Mouse (Mus musculus) intestine, embryonic 16.5 days (tissue): ENCODE data around the gene Gabrb1. TPM values are rescaled to one million over a fixed set of nuclear protein-coding genes. Genes with fewer than 3 reads are reported as not detected.

Experiments used
- ATAC-seq: fragments of 200-750 bp; cut with Nextera tagmentation; 2 replicates; pipeline ENCODE4 v1.8.0; 2017; ENCODE audit warnings: moderate TSS enrichment, moderate library complexity
- H3K27ac ChIP-seq: fragments of 300-500 bp; sonication (generic); 2 replicates; pipeline ENCODE4 v1.5.1; 2014; ENCODE audit warnings: mild to moderate bottlenecking, low read length
- H3K27me3 ChIP-seq: fragments of 300-500 bp; sonication (generic); replicated peaks from 2 replicates; pipeline ENCODE4 v1.6.1; 2014; ENCODE audit warnings: low read length, control low read depth, mixed read lengths; ENCODE audit not compliant: control insufficient read depth, insufficient read depth
- H3K36me3 ChIP-seq: fragments of 300-500 bp; sonication (generic); 2 replicates; pipeline ENCODE4 v1.6.1; 2014; ENCODE audit warnings: low read length, control low read depth; ENCODE audit not compliant: control insufficient read depth, insufficient read depth
- H3K4me1 ChIP-seq: fragments of 300-500 bp; sonication (generic); 2 replicates; pipeline ENCODE4 v1.6.1; 2014; ENCODE audit warnings: low read length, control low read depth, mixed read lengths; ENCODE audit not compliant: control insufficient read depth, insufficient read depth
- H3K4me2 ChIP-seq: fragments of 300-500 bp; sonication (generic); 2 replicates; pipeline ENCODE4 v1.6.1; 2014; ENCODE audit warnings: low read depth, low read length, control low read depth
- H3K4me3 ChIP-seq: fragments of 300-500 bp; sonication (generic); 2 replicates; pipeline ENCODE4 v1.5.1; 2014; ENCODE audit warnings: mild to moderate bottlenecking, low read length
- H3K9ac ChIP-seq: fragments of 300-500 bp; sonication (generic); 2 replicates; pipeline ENCODE4 v1.6.1; 2014; ENCODE audit warnings: low read depth, low read length
- H3K9me3 ChIP-seq: fragments of 300-500 bp; sonication (generic); 2 replicates; pipeline ENCODE4 v1.6.1; 2016; ENCODE audit warnings: low read length, control low read depth; ENCODE audit not compliant: control insufficient read depth
- WGBS: fragments of 180-500 bp; shearing (Covaris S2); extraction: QIAGEN DNeasy Blood & Tissue Kit; methylation state at CpG from one replicate; pipeline ENCODE4 v1.1.7; 2014; 5-methylcytosine and 5-hydroxymethylcytosine counted together
- polyA plus RNA-seq: library from polyadenylated mRNA; unstranded; fragments of >200 nt; fragmentation: Nextera tagmentation; extraction: Ambion mirVana; gene quantifications from 2 replicates; pipeline ENCODE4 v1.2.1, GENCODE M21; 2015

Gabrb1 gene
- polyA plus RNA-seq, 1 experiment from 2014 or later: 0.35 TPM

GRCm38 (mm10) chr5:71972831-71973230, 314.9 kb downstream of the Gabrb1 start:
- no peaks in the 10 kb centered on the region for H3K36me3 ChIP-seq
- no peak overlapping the region for H3K4me3 ChIP-seq
- H3K27me3 ChIP-seq: no peaks in the 10 kb centered on the region
- H3K9ac ChIP-seq: no peak overlapping the region
- H3K9me3 ChIP-seq: no peaks in the 10 kb centered on the region
- no peak overlapping the region for H3K4me2 ChIP-seq
- 65% methylated on average over 5 of the region's 5 CpGs for WGBS
- ATAC-seq: no peak
- no peak overlapping the region for H3K27ac ChIP-seq
- no peaks in the 10 kb centered on the region for H3K4me1 ChIP-seq

- Histone ChIP-seq H3K4me3 (no peak overlapping the region), H3K27ac (no peak overlapping the region), H3K27me3 (no peaks in the 10 kb centered on the region), H3K9me3 (no peaks in the 10 kb centered on the region), H3K36me3 (no peaks in the 10 kb centered on the region), H3K4me2 (no peak overlapping the region), H3K9ac (no peak overlapping the region), H3K4me1 (no peaks in the 10 kb centered on the region)
- 78% methylated on average over 4 of the region's 4 CpGs for WGBS
- ATAC-seq: no peak
Measured at GRCm38 (mm10) chr5:71976133-71976532, 318.2 kb downstream of the Gabrb1 start.

GRCm38 (mm10) chr5:71976571-71977061, 318.7 kb downstream of the Gabrb1 start:
- Histone ChIP-seq H3K27me3 (no peaks in the 10 kb centered on the region), H3K4me3 (no peak overlapping the region), H3K36me3 (no peaks in the 10 kb centered on the region), H3K4me1 (no peaks in the 10 kb centered on the region), H3K27ac (no peak overlapping the region), H3K9me3 (no peaks in the 10 kb centered on the region), H3K4me2 (no peak overlapping the region), H3K9ac (no peak overlapping the region)
- no peak for ATAC-seq
- 52% methylated on average over 5 of the region's 5 CpGs for WGBS

GRCm38 (mm10) chr5:71986561-71986960, 328.6 kb downstream of the Gabrb1 start:
- 53% methylated on average over 1 of the region's 1 CpGs for WGBS
- Histone ChIP-seq H3K4me2 (no peak overlapping the region), H3K9me3 (no peaks in the 10 kb centered on the region), H3K4me1 (no peaks in the 10 kb centered on the region), H3K4me3 (no peak overlapping the region), H3K9ac (no peak overlapping the region), H3K27me3 (no peaks in the 10 kb centered on the region), H3K27ac (no peak overlapping the region), H3K36me3 (no peaks in the 10 kb centered on the region)
- no peak for ATAC-seq

GRCm38 (mm10) chr5:71986983-71987398, 329.1 kb downstream of the Gabrb1 start:
- Histone ChIP-seq H3K27me3 (no peaks in the 10 kb centered on the region), H3K4me1 (no peaks in the 10 kb centered on the region), H3K36me3 (no peaks in the 10 kb centered on the region), H3K9me3 (no peaks in the 10 kb centered on the region), H3K27ac (no peak overlapping the region), H3K4me3 (no peak overlapping the region), H3K4me2 (no peak overlapping the region), H3K9ac (no peak overlapping the region)
- WGBS: 67% methylated on average over 5 of the region's 5 CpGs
- ATAC-seq: no peak

- no peaks in the 10 kb centered on the region for H3K36me3 ChIP-seq
- no peak for ATAC-seq
- 79% methylated on average over 4 of the region's 4 CpGs for WGBS
Measured at GRCm38 (mm10) chr5:71999466-71999865, 341.6 kb downstream of the Gabrb1 start.

GRCm38 (mm10) chr5:72003811-72004435, 346.0 kb downstream of the Gabrb1 start:
- 72% methylated on average over 3 of the region's 3 CpGs for WGBS
- Histone ChIP-seq H3K9ac (no peak overlapping the region), H3K27ac (no peak overlapping the region), H3K4me1 (no peaks in the 10 kb centered on the region), H3K9me3 (no peaks in the 10 kb centered on the region), H3K4me3 (no peak overlapping the region), H3K4me2 (no peak overlapping the region), H3K27me3 (no peaks in the 10 kb centered on the region), H3K36me3 (no peaks in the 10 kb centered on the region)
- no peak for ATAC-seq

More at GRCm38 (mm10) chr5:71999466-71999865, 341.6 kb downstream of the Gabrb1 start:
- H3K9me3 ChIP-seq: no peaks in the 10 kb centered on the region
- no peak overlapping the region for H3K4me2 ChIP-seq
- no peaks in the 10 kb centered on the region for H3K4me1 ChIP-seq
- H3K27ac ChIP-seq: no peak overlapping the region
- H3K27me3 ChIP-seq: no peaks in the 10 kb centered on the region
- no peak overlapping the region for H3K4me3 ChIP-seq
- H3K9ac ChIP-seq: no peak overlapping the region

- no peak overlapping the region for H3K4me3 ChIP-seq
- no peaks in the 10 kb centered on the region for H3K36me3 ChIP-seq
- no peak overlapping the region for H3K27ac ChIP-seq
- no peaks in the 10 kb centered on the region for H3K4me1 ChIP-seq
- no peaks in the 10 kb centered on the region for H3K27me3 ChIP-seq
- H3K4me2 ChIP-seq: no peak overlapping the region
- H3K9me3 ChIP-seq: no peaks in the 10 kb centered on the region
- no peak for ATAC-seq
- H3K9ac ChIP-seq: no peak overlapping the region
Measured at GRCm38 (mm10) chr5:72036954-72037353, 379.0 kb downstream of the Gabrb1 start.

GRCm38 (mm10) chr5:72043226-72044151, 385.6 kb downstream of the Gabrb1 start:
- H3K4me2 ChIP-seq: no peak overlapping the region
- no peak overlapping the region for H3K9ac ChIP-seq
- no peaks in the 10 kb centered on the region for H3K36me3 ChIP-seq
- H3K27me3 ChIP-seq: no peaks in the 10 kb centered on the region
- no peak overlapping the region for H3K27ac ChIP-seq
- H3K4me3 ChIP-seq: no peak overlapping the region
- no peak for ATAC-seq
- H3K4me1 ChIP-seq: no peaks in the 10 kb centered on the region
- 55% methylated on average over 12 of the region's 12 CpGs for WGBS
- H3K9me3 ChIP-seq: no peaks in the 10 kb centered on the region
